Mouse (Mus musculus): ENCODE results near the gene Ifnl3.

DNA sequence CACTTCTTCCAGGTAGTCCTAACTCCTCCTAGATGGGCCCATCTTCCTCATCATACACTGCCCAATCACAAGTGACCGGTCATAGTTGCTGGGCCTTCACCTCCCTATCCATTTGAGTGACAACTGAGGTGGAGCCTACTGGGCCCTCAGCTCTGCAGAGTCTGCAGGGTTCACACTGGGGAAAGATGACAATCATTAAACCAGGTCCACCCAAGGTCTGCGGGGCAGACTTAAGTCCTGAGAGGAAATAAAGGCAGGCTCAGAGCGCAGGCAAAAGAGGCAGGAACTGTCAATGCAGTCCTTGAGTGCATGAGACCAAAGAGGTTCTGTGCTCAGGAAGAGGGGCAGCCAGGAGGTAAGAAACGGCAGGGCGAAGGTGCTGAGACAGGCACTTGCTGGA is 50.1 kb downstream of the Ifnl3 start:
- TF ChIP-seq CTCF (IDR thresholded peaks at IDR 0.05; ENCODE audit: borderline replicate concordance, insufficient read depth, low read length) (no peak), POLR2A (IDR thresholded peaks at IDR 0.05; ENCODE audit: low read depth, low read length) (no peak)
